Comparison of ENCODE assay signal across 10 mouse cellular contexts in the genomic region with DNA sequence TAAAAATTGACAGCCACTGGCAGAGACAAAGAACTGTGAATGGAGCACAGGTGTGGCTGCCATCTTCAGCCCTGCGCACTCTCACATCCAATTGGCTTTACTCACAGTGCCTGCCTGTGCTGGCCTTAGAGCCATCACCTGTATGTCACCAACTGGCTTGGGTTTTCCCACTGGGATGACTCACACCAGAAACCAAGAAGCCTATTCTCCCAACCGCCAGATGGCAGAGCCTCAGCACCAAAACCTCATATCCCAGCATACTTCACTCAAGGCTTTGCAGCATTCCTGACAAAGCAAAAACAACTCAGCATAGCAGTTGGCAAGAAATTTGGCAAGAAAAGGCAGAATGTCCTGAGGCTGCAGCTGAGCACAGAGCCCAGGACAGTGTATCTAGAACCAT. TPM values are rescaled to one million over a fixed set of nuclear protein-coding genes. Genes with fewer than 3 reads are reported as not detected.
DNase-seq lines count a peak whose midpoint lies in the region; ATAC-seq and TF ChIP-seq lines count a peak whose summit lies in the region.
"Had no signal": no experiment of that assay in that cellular context is flagged by ENCODE, and none has a peak within 500 bp of the region (broad histone marks: within the 10 kb centered on the region; RNA-seq: fewer than 3 reads in every experiment).

No protein-coding gene starts in this region.

- H3K4me3 ChIP-seq in C2C12 (ENCODE audit: insufficient read depth, poor library complexity, severe bottlenecking): no peak overlapping the region
- no peak overlapping the region for H3K4me3 ChIP-seq in kidney, adult 2 months (ENCODE audit: insufficient read depth, low read depth, low read length)
- H3K4me3 ChIP-seq: liver, embryonic 13.5 days; stomach, embryonic 15.5 days had no signal

- H3K27ac ChIP-seq in kidney, adult 2 months (ENCODE audit: insufficient read depth, low read depth, low read length): no peak overlapping the region
- H3K27ac ChIP-seq: liver, embryonic 13.5 days; stomach, embryonic 15.5 days had no signal

- H3K79me3 ChIP-seq in C2C12 (ENCODE audit: low read depth): no peaks in the 10 kb centered on the region

- peak; percentile 92 for ATAC-seq in frontal cortex, adult (ENCODE audit: low TSS enrichment)
- ATAC-seq in megakaryocyte-erythroid progenitor cell, adult 5-6 weeks (replicated peaks; ENCODE audit: low FRiP score, low TSS enrichment, poor library complexity, severe bottlenecking): no peak

- peaks cover 38% of the 10 kb centered on the region for H3K36me3 ChIP-seq in C2C12 (ENCODE audit: control insufficient read depth, insufficient read depth)
- H3K36me3 ChIP-seq in kidney, adult 2 months (ENCODE audit: control insufficient read depth, insufficient read depth, low read length): peaks cover 2% of the 10 kb centered on the region

- H3K27me3 ChIP-seq in C2C12 (ENCODE audit: control insufficient read depth, insufficient read depth, insufficient read length): no peaks in the 10 kb centered on the region
- no peaks in the 10 kb centered on the region for H3K27me3 ChIP-seq in kidney, adult 2 months (replicated peaks; ENCODE audit: control insufficient read depth, insufficient read depth, low read length)
- H3K27me3 ChIP-seq: liver, embryonic 13.5 days; stomach, embryonic 15.5 days had no signal

- TF ChIP-seq POLR2A in kidney, adult 2 months (IDR thresholded peaks at IDR 0.05; ENCODE audit: low read depth, low read length): no peak

- no peak overlapping the region for H3ac ChIP-seq in C2C12 (ENCODE audit: control insufficient read depth, insufficient read length, low read depth)

- TF ChIP-seq CTCF in C2C12 (IDR thresholded peaks at IDR 0.05; ENCODE audit: control insufficient read depth, insufficient read depth, insufficient read length): peak; percentile 20
- no peak for TF ChIP-seq CTCF in kidney, adult 2 months (conservative IDR thresholded peaks at IDR 0.05; ENCODE audit: insufficient read depth, insufficient read length, low read depth, low read length)

- no peaks in the 10 kb centered on the region for H3K4me1 ChIP-seq in kidney, adult 2 months (ENCODE audit: control insufficient read depth, insufficient read depth, low read length)
- H3K4me1 ChIP-seq: stomach, embryonic 15.5 days had no signal

- 89% methylated on average over 2 of the region's 2 CpGs for WGBS in kidney, adult 2 months

- no peak for DNase-seq in frontal cortex, postnatal 10 days (ENCODE audit: low spot score in 2 of 2)
- peak; percentile 81 for DNase-seq in cerebellum, adult 11-12 months
- peak; percentile 35 to 56 for DNase-seq in layer of hippocampus, postnatal 10 days (ENCODE audit: low spot score in 2 of 2)
- DNase-seq in urinary bladder, adult 2 months (ENCODE audit: low spot score): no peak
- no peak for DNase-seq in kidney, adult 2 months
- DNase-seq: liver, embryonic 13.5 days had no signal

- H3K79me2 ChIP-seq in C2C12 (ENCODE audit: control insufficient read depth, insufficient read depth): no peaks in the 10 kb centered on the region

TF ChIP-seq in C2C12, 6 proteins besides CTCF, POLR2A, EP300 and RAD21:
- TF ChIP-seq USF1 (IDR thresholded peaks at IDR 0.05; ENCODE audit: low read depth) (no peak), CEBPB (IDR thresholded peaks at IDR 0.05; ENCODE audit: low read depth) (no peak), MYOG (IDR thresholded peaks at IDR 0.05; ENCODE audit: control insufficient read depth, extremely low read depth, insufficient read length) (no peak), FOSL1 (IDR thresholded peaks at IDR 0.05; ENCODE audit: insufficient read depth, low read length, poor library complexity, severe bottlenecking) (no peak), MYOD1 (IDR thresholded peaks at IDR 0.05; ENCODE audit: control insufficient read depth, insufficient read length, low read depth) (no peak), MAX (IDR thresholded peaks at IDR 0.05) (no peak)

RNA-seq across cellular contexts. Expression of gene Trp53bp1, which starts 48.2 kb away (rescaled TPM):
- 13.3 TPM for polyA plus RNA-seq in C2C12 (2012; fragmentation: generic; extraction: Trizol)
- 100 to 1,000 TPM; 157 to 174 TPM for total RNA-seq in layer of hippocampus, postnatal 10 days (2021)
- polyA plus RNA-seq in urinary bladder, adult 2 months (2012; rRNA removed): 41.6 and 41.7 TPM in 2 replicates
- 22.9 and 33.3 TPM in 2 replicates for total RNA-seq in megakaryocyte-erythroid progenitor cell, adult 5-6 weeks (2014; fragmentation: Nextera tagmentation)
- total RNA-seq in megakaryocyte-erythroid progenitor cell, adult 5-6 weeks (2017): 22.6 and 31.8 TPM in 2 replicates
- polyA plus RNA-seq in kidney, adult 2 months (2012; rRNA removed): 16.3 and 18.5 TPM in 2 replicates

RNA-seq across cellular contexts. Expression of gene Zscan29, which starts 52.1 kb away (rescaled TPM):
- polyA plus RNA-seq in C2C12 (2012; fragmentation: generic; extraction: Trizol): 3.1 TPM
- total RNA-seq in layer of hippocampus, postnatal 10 days (2021): 1 to 10 TPM; 6.5 to 7.9 TPM
- polyA plus RNA-seq in urinary bladder, adult 2 months (2012; rRNA removed): 6.6 and 9.4 TPM in 2 replicates
- total RNA-seq in megakaryocyte-erythroid progenitor cell, adult 5-6 weeks (2014; fragmentation: Nextera tagmentation): 15.0 and 16.4 TPM in 2 replicates
- total RNA-seq in megakaryocyte-erythroid progenitor cell, adult 5-6 weeks (2017): 12.6 and 12.8 TPM in 2 replicates
- polyA plus RNA-seq in kidney, adult 2 months (2012; rRNA removed): 4.8 and 5.8 TPM in 2 replicates

RNA-seq across cellular contexts. Expression of gene Tubgcp4, which starts 52.6 kb away (rescaled TPM):
- polyA plus RNA-seq in C2C12 (2012; fragmentation: generic; extraction: Trizol): 16.7 TPM
- 10 to 100 TPM; 29.2 to 31.9 TPM for total RNA-seq in layer of hippocampus, postnatal 10 days (2021)
- 25.1 and 34.3 TPM in 2 replicates for polyA plus RNA-seq in urinary bladder, adult 2 months (2012; rRNA removed)
- 62.8 and 83.6 TPM in 2 replicates for total RNA-seq in megakaryocyte-erythroid progenitor cell, adult 5-6 weeks (2014; fragmentation: Nextera tagmentation)
- 35.4 and 38.5 TPM in 2 replicates for total RNA-seq in megakaryocyte-erythroid progenitor cell, adult 5-6 weeks (2017)
- 25.8 and 29.7 TPM in 2 replicates for polyA plus RNA-seq in kidney, adult 2 months (2012; rRNA removed)

Comparison
In these comparisons a context has a peak if more than half of its experiments do, and no peak if none do; other contexts are left out.
1. DNase-seq: peak in cerebellum, adult 11-12 months (single experiment) and layer of hippocampus, postnatal 10 days (2 of 2); none in frontal cortex, postnatal 10 days (0 of 2), urinary bladder, adult 2 months (single experiment) and kidney, adult 2 months (single experiment).